13 mouse cellular contexts compared by ENCODE assay signal in the genomic region with DNA sequence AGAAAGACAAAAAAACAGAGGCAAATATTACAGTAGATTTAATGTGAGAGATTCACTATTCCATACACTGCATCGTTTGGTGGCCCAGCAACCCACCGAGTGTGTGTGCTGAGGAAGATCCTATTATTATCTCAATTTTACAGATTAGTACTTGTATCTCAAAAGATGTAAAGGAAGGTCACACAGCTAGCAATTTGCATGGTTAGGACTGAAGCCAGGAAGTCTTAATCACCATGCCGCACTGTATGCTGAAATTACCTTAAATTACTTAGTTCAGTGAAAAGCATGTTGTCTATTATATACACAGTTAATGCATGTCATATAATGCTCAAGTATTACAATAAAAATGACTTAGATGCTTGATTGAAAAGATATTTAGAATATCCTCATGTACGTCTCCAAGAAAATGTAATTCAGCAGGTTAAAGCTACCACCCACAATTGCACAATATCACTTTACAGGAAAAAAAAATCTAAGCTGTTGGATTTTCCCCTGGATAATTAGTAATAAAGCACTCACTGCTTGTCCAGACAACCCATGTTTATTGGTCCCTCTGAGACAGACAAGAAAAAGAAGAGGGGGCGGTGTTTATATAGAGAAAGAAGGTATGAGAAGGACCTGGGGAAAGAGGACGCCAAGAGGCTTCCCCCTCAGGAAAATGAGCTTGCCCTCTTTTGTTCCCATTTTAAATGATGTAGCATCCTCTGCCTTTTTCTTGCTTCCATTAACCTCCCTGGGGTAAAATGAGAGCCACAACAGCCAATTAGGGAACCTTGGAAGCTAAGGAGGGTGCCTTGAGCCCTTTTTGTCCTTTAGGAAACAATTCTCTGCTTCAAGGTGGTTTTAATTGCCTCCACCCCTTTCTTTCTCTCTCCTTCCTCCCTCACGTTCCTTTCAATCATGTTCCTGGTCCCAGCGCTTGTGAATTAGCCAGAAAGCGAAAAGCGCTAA.
A peak's percentile ranks its signal among the peaks of the same experiment; 100 is the strongest.
DNase-seq lines count a peak whose midpoint lies in the region; ATAC-seq and TF ChIP-seq lines count a peak whose summit lies in the region.
"Had no signal": no experiment of that assay in that cellular context is flagged by ENCODE, and none has a peak within 500 bp of the region (broad histone marks: within the 10 kb centered on the region; RNA-seq: fewer than 3 reads in every experiment).

No protein-coding gene starts in this region.

- no peak for ATAC-seq in embryonic facial prominence, embryonic 12.5 days (ENCODE audit: insufficient number of reproducible peaks, insufficient read depth, low FRiP score, low TSS enrichment)
- ATAC-seq in hindbrain, embryonic 13.5 days (ENCODE audit: low FRiP score), result peak; percentile 65
- peak; percentile 67 for ATAC-seq in midbrain, embryonic 12.5 days (ENCODE audit: low FRiP score, low read depth)

- no peak overlapping the region for H3K9ac ChIP-seq in embryonic facial prominence, embryonic 12.5 days
- H3K9ac ChIP-seq in hindbrain, embryonic 13.5 days, result no peak overlapping the region
- no peak overlapping the region for H3K9ac ChIP-seq in midbrain, embryonic 12.5 days (replicated peaks)

- H3K27ac ChIP-seq in embryonic facial prominence, embryonic 12.5 days, result no peak overlapping the region
- H3K27ac ChIP-seq in hindbrain, embryonic 13.5 days, result peak overlapping the region; percentile 30; the same call in 1 of the 2 replicates
- no peak overlapping the region for H3K27ac ChIP-seq in midbrain, embryonic 12.5 days (replicated peaks)

- no peaks in the 10 kb centered on the region for H3K9me3 ChIP-seq in embryonic facial prominence, embryonic 12.5 days
- H3K9me3 ChIP-seq in hindbrain, embryonic 13.5 days, result no peaks in the 10 kb centered on the region
- H3K9me3 ChIP-seq in midbrain, embryonic 12.5 days, result no peaks in the 10 kb centered on the region

- TF ChIP-seq POLR2A in brain, embryonic 14.5 days (IDR thresholded peaks at IDR 0.05; ENCODE audit: borderline replicate concordance, extremely low read depth, insufficient read depth, insufficient read length, poor library complexity, severe bottlenecking), result no peak

- peak; percentile 90 for DNase-seq in brain, embryonic 14.5 days (ENCODE audit: low read depth)
- DNase-seq in frontal cortex, postnatal 25 days (ENCODE audit: low spot score in 2 of 2), result no peak
- DNase-seq in spleen, adult 18-20 months, result no peak
- DNase-seq in layer of hippocampus, postnatal 25 days (ENCODE audit: extremely low spot score in 1 of 2, low spot score in 1 of 2), result no peak
- DNase-seq: cerebellum, adult 18-20 months; kidney, postnatal 10 days; lung, postnatal 10 days; right cerebral cortex, postnatal 25 days; thymus, postnatal 14 days had no signal

- H3K27me3 ChIP-seq in embryonic facial prominence, embryonic 12.5 days, result no peaks in the 10 kb centered on the region
- H3K27me3 ChIP-seq in hindbrain, embryonic 13.5 days, result no peaks in the 10 kb centered on the region
- no peaks in the 10 kb centered on the region for H3K27me3 ChIP-seq in midbrain, embryonic 12.5 days

- H3K4me1 ChIP-seq in embryonic facial prominence, embryonic 12.5 days, result peaks cover 7% of the 10 kb centered on the region; the same call in 1 of the 2 replicates
- H3K4me1 ChIP-seq in hindbrain, embryonic 13.5 days (replicated peaks), result peaks cover 16% of the 10 kb centered on the region
- H3K4me1 ChIP-seq in midbrain, embryonic 12.5 days, result peaks cover 19% of the 10 kb centered on the region

- 35% methylated on average over 10 of the region's 10 CpGs for WGBS in embryonic facial prominence, embryonic 12.5 days
- WGBS in hindbrain, embryonic 13.5 days, result 55% methylated on average over 10 of the region's 10 CpGs
- WGBS in midbrain, embryonic 12.5 days, result 58% methylated on average over 10 of the region's 10 CpGs

- no peaks in the 10 kb centered on the region for H3K36me3 ChIP-seq in embryonic facial prominence, embryonic 12.5 days
- H3K36me3 ChIP-seq in hindbrain, embryonic 13.5 days, result no peaks in the 10 kb centered on the region
- H3K36me3 ChIP-seq in midbrain, embryonic 12.5 days, result no peaks in the 10 kb centered on the region

- H3K4me2 ChIP-seq in embryonic facial prominence, embryonic 12.5 days (replicated peaks), result 0 out of 2 replicates have a peak overlapping the region, but pooled peaks have one; percentile 10
- H3K4me2 ChIP-seq in hindbrain, embryonic 13.5 days, result no peak overlapping the region
- no peak overlapping the region for H3K4me2 ChIP-seq in midbrain, embryonic 12.5 days (replicated peaks)
- H3K4me2 ChIP-seq: heart, embryonic 11.5 days had no signal

- no peak for TF ChIP-seq CTCF in brain, embryonic 14.5 days (IDR thresholded peaks at IDR 0.05; ENCODE audit: borderline replicate concordance, extremely low read depth, insufficient read depth, insufficient read length)

- H3K4me3 ChIP-seq in embryonic facial prominence, embryonic 12.5 days, result no peak overlapping the region
- no peak overlapping the region for H3K4me3 ChIP-seq in hindbrain, embryonic 13.5 days
- H3K4me3 ChIP-seq in midbrain, embryonic 12.5 days, result no peak overlapping the region
